Mouse (Mus musculus): ENCODE results near the gene Rnf220. TPM values are rescaled to one million over a fixed set of nuclear protein-coding genes. Genes with fewer than 3 reads are reported as not detected.

The Rnf220 gene
- polyA plus RNA-seq, 1 experiment from 2014 or later: 97.1 TPM

GRCm38 (mm10) chr4:117390850-117391795, 105.7 kb downstream of the Rnf220 start:
- Histone ChIP-seq H3K4me2 (peak overlapping the region; percentile 30), H3K27ac (replicated peaks) (0 out of 2 replicates have a peak overlapping the region, but pooled peaks have one; percentile 0), H3K9me3 (no peaks in the 10 kb centered on the region), H3K9ac (no peak overlapping the region), H3K36me3 (no peaks in the 10 kb centered on the region), H3K4me1 (replicated peaks) (peaks cover 29% of the 10 kb centered on the region), H3K27me3 (peaks cover 94% of the 10 kb centered on the region), H3K4me3 (peak overlapping the region; percentile 3; the same call in 1 of the 2 replicates)
- 17% methylated on average over 22 of the region's 22 CpGs for WGBS
- no peak for ATAC-seq (ENCODE audit: low read depth)

GRCm38 (mm10) chr4:117389264-117390054, 107.4 kb downstream of the Rnf220 start:
- peaks cover 94% of the 10 kb centered on the region for H3K27me3 ChIP-seq

GRCm38 (mm10) chr4:117385247-117385646, 111.6 kb downstream of the Rnf220 start:
- Histone ChIP-seq H3K27me3 (peaks cover 94% of the 10 kb centered on the region), H3K4me1 (replicated peaks) (peaks cover 9% of the 10 kb centered on the region), H3K9me3 (no peaks in the 10 kb centered on the region), H3K9ac (no peak overlapping the region), H3K4me3 (no peak overlapping the region), H3K27ac (replicated peaks) (no peak overlapping the region), H3K36me3 (no peaks in the 10 kb centered on the region), H3K4me2 (no peak overlapping the region)
- 89% methylated on average over 1 of the region's 1 CpGs for WGBS
- no peak for ATAC-seq (ENCODE audit: low read depth)

More at GRCm38 (mm10) chr4:117389264-117390054, 107.4 kb downstream of the Rnf220 start:
- Histone ChIP-seq H3K36me3 (no peaks in the 10 kb centered on the region), H3K4me1 (replicated peaks) (peaks cover 29% of the 10 kb centered on the region), H3K27ac (replicated peaks) (no peak overlapping the region), H3K4me2 (no peak overlapping the region), H3K4me3 (no peak overlapping the region), H3K9ac (no peak overlapping the region), H3K9me3 (no peaks in the 10 kb centered on the region)
- WGBS: 84% methylated on average over 14 of the region's 14 CpGs
- no peak for ATAC-seq (ENCODE audit: low read depth)

GRCm38 (mm10) chr4:117381846-117382245, 115.0 kb downstream of the Rnf220 start:
- 86% methylated on average over 8 of the region's 8 CpGs for WGBS
- no peak overlapping the region for H3K4me3 ChIP-seq
- H3K9me3 ChIP-seq: no peaks in the 10 kb centered on the region
- H3K36me3 ChIP-seq: no peaks in the 10 kb centered on the region
- H3K4me2 ChIP-seq: no peak overlapping the region
- no peak overlapping the region for H3K27ac ChIP-seq (replicated peaks)
- ATAC-seq (ENCODE audit: low read depth): no peak
- H3K4me1 ChIP-seq (replicated peaks): peaks cover 22% of the 10 kb centered on the region
- peaks cover 92% of the 10 kb centered on the region for H3K27me3 ChIP-seq
- H3K9ac ChIP-seq: no peak overlapping the region

- H3K27ac ChIP-seq (replicated peaks): peak overlapping the region; percentile 39
- no peak overlapping the region for H3K4me3 ChIP-seq
Measured at GRCm38 (mm10) chr4:117380558-117380935, 116.3 kb downstream of the Rnf220 start.

GRCm38 (mm10) chr4:117379803-117380557, 116.9 kb downstream of the Rnf220 start:
- no peak overlapping the region for H3K9ac ChIP-seq
- H3K36me3 ChIP-seq: no peaks in the 10 kb centered on the region
- ATAC-seq (ENCODE audit: low read depth): peak; percentile 95
- H3K9me3 ChIP-seq: no peaks in the 10 kb centered on the region
- H3K27me3 ChIP-seq: peaks cover 94% of the 10 kb centered on the region
- WGBS: 28% methylated on average over 14 of the region's 14 CpGs
- no peak overlapping the region for H3K4me2 ChIP-seq
- H3K4me3 ChIP-seq: no peak overlapping the region
- H3K27ac ChIP-seq (replicated peaks): peak overlapping the region; percentile 39
- H3K4me1 ChIP-seq (replicated peaks): peaks cover 40% of the 10 kb centered on the region

More at GRCm38 (mm10) chr4:117380558-117380935, 116.3 kb downstream of the Rnf220 start:
- H3K4me1 ChIP-seq (replicated peaks): peaks cover 35% of the 10 kb centered on the region
- H3K4me2 ChIP-seq: no peak overlapping the region
- H3K36me3 ChIP-seq: no peaks in the 10 kb centered on the region
- ATAC-seq (ENCODE audit: low read depth): no peak
- WGBS: 93% methylated on average over 5 of the region's 5 CpGs
- H3K27me3 ChIP-seq: peaks cover 94% of the 10 kb centered on the region
- no peak overlapping the region for H3K9ac ChIP-seq
- H3K9me3 ChIP-seq: no peaks in the 10 kb centered on the region

- Histone ChIP-seq H3K36me3 (no peaks in the 10 kb centered on the region), H3K27me3 (peaks cover 99% of the 10 kb centered on the region), H3K4me2 (peak overlapping the region; percentile 46), H3K27ac (replicated peaks) (peak overlapping the region; percentile 63), H3K9me3 (no peaks in the 10 kb centered on the region), H3K4me1 (replicated peaks) (peaks cover 54% of the 10 kb centered on the region), H3K9ac (peak overlapping the region; percentile 38; the same call in 1 of the 2 replicates), H3K4me3 (no peak overlapping the region)
- peak; percentile 38 for ATAC-seq (ENCODE audit: low read depth)
- 2% methylated on average over 10 of the region's 10 CpGs for WGBS
Measured at GRCm38 (mm10) chr4:117374078-117374540, 122.7 kb downstream of the Rnf220 start.

GRCm38 (mm10) chr4:117373324-117374077, 123.4 kb downstream of the Rnf220 start:
- Histone ChIP-seq H3K36me3 (no peaks in the 10 kb centered on the region), H3K9ac (peak overlapping the region; percentile 38; the same call in 1 of the 2 replicates), H3K27ac (replicated peaks) (peak overlapping the region; percentile 63), H3K9me3 (no peaks in the 10 kb centered on the region), H3K27me3 (peaks cover 99% of the 10 kb centered on the region), H3K4me2 (peak overlapping the region; percentile 46), H3K4me3 (no peak overlapping the region), H3K4me1 (replicated peaks) (peaks cover 53% of the 10 kb centered on the region)
- peak; percentile 87 for ATAC-seq (ENCODE audit: low read depth)
- WGBS: 2% methylated on average over 15 of the region's 16 CpGs

- Histone ChIP-seq H3K4me2 (no peak overlapping the region), H3K4me1 (replicated peaks) (peaks cover 53% of the 10 kb centered on the region), H3K36me3 (no peaks in the 10 kb centered on the region), H3K9me3 (no peaks in the 10 kb centered on the region), H3K27me3 (peaks cover 99% of the 10 kb centered on the region), H3K4me3 (no peak overlapping the region), H3K27ac (replicated peaks) (no peak overlapping the region), H3K9ac (no peak overlapping the region)
- WGBS: 18% methylated on average over 2 of the region's 2 CpGs
- ATAC-seq (ENCODE audit: low read depth): no peak
Measured at GRCm38 (mm10) chr4:117371896-117372295, 125.0 kb downstream of the Rnf220 start.

- no peak overlapping the region for H3K9ac ChIP-seq
- peaks cover 38% of the 10 kb centered on the region for H3K4me1 ChIP-seq (replicated peaks)
- no peaks in the 10 kb centered on the region for H3K9me3 ChIP-seq
- no peaks in the 10 kb centered on the region for H3K36me3 ChIP-seq
- WGBS: 48% methylated on average over 5 of the region's 5 CpGs
- no peak overlapping the region for H3K4me3 ChIP-seq
- H3K27me3 ChIP-seq: peaks cover 97% of the 10 kb centered on the region
- ATAC-seq (ENCODE audit: low read depth): no peak
- no peak overlapping the region for H3K4me2 ChIP-seq
- H3K27ac ChIP-seq (replicated peaks): no peak overlapping the region
Measured at GRCm38 (mm10) chr4:117370354-117370753, 126.5 kb downstream of the Rnf220 start.

GRCm38 (mm10) chr4:117369571-117369970, 127.3 kb downstream of the Rnf220 start:
- ATAC-seq (ENCODE audit: low read depth): no peak
- H3K9ac ChIP-seq: no peak overlapping the region

More at GRCm38 (mm10) chr4:117369571-117369970, 127.3 kb downstream of the Rnf220 start:
- WGBS: 79% methylated on average over 3 of the region's 3 CpGs
- Histone ChIP-seq H3K27ac (replicated peaks) (no peak overlapping the region), H3K9me3 (no peaks in the 10 kb centered on the region), H3K4me1 (replicated peaks) (peaks cover 31% of the 10 kb centered on the region), H3K36me3 (no peaks in the 10 kb centered on the region), H3K4me2 (no peak overlapping the region), H3K27me3 (peaks cover 97% of the 10 kb centered on the region), H3K4me3 (no peak overlapping the region)
